Mouse (Mus musculus) right cerebral cortex, postnatal 10 days (tissue): ENCODE measurements around the gene Papss1.

Experiments used
- DNase-seq, 2 experiments: peaks; one replicate each; pipeline ENCODE4 v3.0.0; 2021; ENCODE audit warnings: low spot score in 2 of 2

The Papss1 gene

DNA sequence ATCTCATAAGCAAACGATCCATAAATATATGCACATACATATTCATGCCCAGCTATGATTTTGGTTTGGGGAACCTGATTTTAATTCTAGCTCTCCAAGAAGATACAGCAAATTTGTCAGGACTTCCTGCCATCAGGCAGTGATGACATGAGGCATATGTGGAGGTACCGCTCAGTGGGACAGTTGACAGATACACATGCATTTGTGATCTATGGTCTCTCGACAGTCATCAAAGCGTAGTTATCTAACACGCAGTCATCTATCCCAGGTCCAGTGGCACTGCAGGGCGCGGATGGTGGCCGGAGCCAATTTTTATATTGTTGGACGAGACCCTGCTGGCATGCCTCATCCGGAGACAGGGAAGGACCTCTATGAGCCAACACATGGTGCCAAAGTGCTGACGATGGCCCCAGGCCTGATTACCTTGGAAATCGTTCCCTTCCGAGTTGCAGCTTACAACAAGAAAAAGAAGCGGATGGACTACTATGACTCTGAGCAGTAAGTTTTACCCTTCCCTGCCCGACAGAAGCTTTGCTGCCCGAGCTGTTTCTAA is 66.8 kb downstream of the Papss1 start:
- DNase-seq, result peak; percentile 41 to 45

DNA sequence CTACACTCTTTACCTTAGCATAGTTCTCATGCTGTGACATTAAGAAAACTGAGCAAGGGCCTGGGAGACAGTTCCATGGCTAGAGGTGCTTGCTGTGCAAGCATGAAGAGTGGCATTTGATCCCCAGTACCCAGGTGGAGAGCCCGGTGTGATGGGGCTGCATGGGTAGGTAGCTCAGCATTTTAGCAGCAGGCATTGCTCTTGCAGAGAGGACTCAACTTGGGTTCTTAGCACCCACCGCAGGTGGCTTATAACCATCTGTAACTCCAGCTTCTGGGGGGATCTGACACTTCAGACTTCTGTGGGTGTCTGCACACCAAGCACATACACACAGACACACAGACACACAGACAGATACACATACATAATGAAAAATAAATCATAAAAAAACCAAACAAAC is 69.5 kb downstream of the Papss1 start:
- no peak for DNase-seq

DNA sequence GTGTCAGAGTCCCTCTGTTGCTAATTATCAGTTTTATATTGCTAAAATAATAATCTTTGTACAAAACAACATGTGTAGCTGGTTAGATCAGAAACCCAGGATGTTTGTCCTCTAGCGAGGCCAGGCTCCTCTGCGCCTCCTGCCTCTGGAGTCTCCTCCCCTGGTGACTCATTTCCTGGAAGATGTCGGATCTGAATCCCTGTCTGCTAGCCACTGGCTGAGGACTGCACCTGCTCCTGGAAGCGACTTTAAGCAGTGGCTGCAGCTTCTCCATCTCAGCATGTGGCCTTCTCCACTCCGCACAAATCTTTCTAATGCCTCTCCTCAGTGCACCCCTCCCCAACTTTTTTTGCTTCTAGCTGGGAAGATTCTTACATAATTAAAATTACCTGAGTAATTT is 71.6 kb downstream of the Papss1 start:
- DNase-seq, result no peak

DNA sequence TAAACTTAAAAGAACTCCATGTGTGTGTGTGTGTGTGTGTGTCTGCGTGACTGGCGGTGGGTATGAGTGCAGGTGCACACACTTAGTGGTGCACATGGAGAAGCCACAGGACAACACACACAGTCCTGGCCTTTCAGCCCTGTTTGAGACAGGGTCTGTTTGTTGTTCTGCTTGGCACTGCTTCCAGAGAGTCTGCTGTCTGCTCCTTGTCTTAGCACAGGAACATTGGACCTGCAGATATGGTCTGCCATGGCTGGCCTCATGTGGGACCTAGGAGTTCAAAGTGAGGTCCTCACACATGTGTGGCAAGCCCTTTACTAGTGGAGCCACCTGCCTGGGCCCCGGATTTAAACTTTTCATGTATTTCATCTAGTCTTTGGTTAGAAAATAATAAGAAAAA is 72.4 kb downstream of the Papss1 start:
- no peak for DNase-seq

DNA sequence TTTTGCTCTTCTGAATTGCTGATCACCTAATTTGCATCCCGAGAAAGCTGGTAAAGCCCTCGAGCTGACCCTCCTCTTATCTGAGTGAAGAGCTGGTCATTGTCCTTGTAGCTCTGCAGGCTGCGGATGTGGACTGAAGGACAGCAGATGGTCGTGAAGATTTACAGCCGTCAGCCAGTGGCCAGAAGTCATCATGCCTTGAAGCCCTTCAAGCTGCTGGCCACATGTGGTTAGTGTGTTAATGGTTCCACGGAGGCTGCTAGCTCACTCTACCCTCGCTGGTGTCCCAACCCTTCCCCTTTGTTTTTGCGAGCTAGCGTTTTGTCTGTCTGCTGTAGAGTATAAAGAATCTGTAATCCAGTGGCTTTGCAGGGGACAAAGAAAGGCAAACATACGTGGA is 73.1 kb downstream of the Papss1 start:
- DNase-seq, result no peak

DNA sequence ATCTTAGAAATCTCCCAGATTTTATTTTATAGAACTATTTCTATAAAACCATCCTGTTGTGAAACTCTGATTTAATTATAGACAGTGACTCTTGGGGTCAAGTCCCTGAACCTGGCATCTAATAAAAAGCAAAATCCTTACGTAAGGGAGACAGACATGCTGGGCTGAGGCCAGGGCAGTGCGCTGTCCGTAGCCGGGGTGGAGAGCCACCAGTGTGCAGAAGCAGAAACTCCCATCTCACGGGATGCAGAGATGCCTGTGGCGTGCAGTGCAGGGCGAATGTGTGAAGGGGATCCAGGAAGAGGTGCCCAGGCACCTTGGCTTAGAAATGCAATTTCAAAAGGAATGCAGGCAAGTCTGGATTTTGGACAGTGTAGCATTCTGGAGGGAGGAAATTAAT is 73.6 kb downstream of the Papss1 start:
- DNase-seq, result no peak

DNA sequence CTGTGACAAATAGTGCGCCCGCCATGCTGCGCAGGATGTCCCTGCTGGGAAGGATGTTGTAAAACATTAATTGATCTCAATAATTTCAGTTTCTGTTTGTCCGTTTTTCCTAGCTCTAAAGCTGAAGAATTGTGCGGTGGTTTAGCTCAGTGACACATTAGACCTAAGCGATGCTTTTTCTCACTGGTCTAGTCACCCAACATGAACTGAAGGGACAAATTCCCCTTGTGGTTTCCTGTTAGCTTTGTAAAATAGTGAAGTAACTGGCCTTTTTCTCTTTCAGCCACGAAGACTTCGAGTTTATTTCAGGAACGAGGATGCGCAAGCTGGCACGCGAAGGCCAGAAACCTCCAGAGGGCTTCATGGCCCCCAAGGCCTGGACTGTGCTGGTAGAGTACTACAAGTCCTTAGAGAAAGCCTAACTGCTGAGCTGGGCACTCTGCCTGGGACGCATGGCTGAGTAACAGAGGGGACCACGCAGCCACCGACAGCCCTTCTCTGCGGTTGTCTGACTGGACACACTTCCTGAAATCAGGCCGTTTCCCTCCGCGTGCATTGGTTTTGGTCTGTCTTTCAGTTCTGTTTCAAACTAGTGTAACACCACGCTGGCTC is 78.2 kb downstream of the Papss1 start:
- DNase-seq, result peak; percentile 62 to 63

DNA sequence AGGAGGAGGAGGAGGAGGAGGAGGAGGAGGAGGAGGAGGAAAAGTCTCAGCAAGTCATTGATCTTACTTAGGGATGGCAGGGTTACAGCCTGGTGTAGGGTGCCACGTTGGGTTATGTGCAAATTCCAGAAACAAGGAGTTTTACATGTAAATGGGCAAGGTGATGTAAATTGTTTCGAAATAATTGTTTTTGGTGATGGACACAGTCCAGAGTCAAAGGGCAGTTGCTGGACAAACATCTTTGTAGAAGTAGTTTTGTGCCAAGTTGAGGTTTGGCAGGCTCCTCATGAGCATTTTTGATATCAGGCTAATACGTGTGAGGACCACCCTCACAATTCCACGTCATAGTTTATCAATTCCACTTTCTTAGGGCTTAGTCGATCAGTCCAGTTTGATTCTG is 80.6 kb downstream of the Papss1 start:
- no peak for DNase-seq

DNA sequence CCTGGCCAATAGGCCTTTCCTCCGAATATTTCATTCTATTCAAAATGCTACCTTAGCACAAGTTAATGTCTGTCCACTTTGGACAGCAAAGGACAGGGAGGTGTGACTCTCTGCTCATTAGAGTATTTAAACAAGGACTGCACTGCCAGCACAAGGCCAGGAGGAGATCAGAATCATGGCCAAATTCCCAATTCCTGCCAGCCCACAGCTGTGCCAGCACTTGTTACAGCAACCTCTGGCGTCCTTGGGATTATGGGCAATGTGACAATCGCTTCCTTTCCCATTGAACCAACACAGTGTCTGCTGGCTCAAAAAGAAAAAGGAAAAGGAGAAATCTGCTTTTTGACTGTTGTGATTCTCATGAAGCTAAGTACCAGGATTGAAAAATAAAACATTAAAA is 89.8 kb downstream of the Papss1 start:
- peak; percentile 51 to 52 for DNase-seq

DNA sequence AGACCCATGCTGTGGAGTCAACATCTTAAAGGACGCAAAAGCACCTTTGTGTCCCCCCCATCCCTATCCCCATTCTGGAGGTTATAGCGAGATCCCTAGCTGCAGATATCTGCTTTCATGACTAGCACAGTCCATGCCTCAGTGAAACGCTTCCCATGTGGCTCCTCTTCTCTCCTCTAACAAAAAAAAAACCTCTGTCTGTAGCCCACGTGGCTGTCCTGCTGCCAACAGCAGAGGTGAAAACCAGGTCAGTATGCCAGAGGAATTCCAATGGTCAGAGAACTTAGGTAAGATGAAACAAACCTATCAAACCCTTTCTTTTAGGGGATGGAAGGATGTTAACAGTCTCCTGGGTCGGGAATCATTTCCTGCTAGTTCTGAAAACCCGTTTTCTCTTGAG is 91.5 kb downstream of the Papss1 start:
- no peak for DNase-seq

DNA sequence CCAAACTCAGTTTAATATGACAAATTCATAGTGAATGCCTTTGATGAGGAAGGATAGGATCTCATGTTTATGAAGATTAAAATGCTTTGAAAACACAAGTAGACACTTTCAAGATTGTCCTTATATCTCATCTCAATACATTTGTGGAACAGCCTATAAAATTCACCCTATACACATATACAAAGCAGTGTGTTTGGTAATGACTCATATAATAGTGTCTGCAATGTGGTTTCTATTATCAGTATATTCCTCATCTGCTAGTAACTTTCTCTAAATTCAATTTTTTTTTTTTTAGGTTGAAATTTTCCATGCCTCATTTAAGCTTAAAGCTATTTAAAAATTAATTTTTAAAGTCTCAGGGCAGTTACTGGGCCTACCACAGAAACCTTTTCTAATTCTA is 95.6 kb downstream of the Papss1 start:
- DNase-seq, result no peak

DNA sequence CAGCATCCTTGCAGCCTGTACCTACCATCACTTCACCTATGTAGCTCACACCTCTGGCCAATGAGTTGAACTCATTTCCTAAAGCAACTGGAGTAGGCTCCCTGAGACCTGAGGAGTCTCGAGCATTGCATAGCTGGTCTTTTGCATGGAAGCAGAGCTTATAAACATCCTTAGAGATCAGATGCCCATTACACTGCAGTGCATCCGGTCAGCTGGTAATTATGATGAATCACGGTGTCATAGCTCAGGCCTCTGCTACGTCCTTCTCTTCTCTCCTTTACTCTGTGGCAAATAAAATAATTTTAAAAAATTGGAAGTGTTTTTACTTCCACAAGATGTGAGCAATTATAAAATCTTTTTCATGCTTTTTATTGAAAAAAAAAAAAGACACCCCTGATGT is 96.1 kb downstream of the Papss1 start:
- DNase-seq, result no peak

DNA sequence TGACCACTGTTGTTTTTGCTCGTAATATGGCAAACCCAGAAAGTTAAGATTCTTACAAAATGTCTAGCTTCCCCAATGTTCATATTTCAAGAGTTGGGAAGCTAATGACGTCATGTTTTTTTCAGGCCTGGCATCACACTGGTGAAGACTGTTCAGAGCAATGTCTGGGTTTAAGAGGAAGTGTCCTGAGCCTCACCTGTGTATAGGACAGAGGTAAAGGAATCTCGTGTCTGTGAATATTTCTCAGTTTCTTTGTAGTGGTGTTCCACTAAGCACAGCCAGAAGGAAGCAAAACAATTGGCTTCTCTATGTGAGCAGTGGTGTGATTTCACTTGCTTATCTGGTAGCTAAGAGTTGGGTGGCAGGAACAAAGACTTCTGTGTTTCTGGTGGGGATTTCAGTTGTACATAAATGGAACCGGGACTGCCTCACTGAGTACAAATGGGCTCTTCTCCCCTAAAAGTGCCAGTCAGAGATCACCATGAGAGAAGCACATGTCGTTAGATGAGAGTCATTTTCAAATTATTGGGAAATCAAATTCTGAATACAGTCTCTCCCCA is 98.1 kb downstream of the Papss1 start:
- no peak for DNase-seq

DNA sequence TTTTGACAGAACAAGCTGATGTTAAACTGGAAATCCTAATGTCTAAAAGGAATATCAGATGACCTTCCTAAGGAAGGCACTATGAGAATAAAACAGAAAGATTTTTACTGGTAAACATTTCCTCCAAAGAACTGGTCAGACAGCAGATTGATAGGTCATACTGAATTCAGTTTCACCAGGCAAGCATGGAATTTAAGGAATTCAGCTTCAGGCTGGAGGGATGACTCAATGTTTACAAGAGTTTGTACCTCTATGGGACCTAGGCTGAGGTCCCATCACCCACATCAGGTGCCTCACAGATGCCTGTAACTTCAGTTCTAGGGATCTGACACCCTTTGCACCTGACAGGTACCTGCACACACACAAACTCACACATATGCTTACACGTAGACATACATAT is 105.3 kb downstream of the Papss1 start:
- no peak for DNase-seq

DNA sequence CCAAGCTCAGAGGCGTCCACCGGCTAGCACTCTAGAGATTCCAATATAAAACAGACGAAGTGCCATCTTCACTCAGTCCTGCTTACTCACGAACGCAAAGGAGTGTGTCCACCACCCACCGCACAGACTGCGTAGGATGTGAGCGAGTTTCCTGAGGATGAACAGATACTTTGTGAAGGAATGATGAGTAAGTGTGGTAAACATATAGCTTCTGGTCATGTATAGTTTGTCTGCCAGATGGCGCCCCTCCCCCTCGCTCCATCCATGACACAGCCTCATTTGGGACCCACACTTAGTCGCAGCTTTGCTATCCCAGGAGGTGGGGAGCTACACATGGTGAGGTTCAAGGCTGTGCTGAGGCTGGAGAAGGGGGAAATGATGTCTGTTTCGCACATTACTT is 121.5 kb downstream of the Papss1 start:
- peak; percentile 58 to 70 for DNase-seq

DNA sequence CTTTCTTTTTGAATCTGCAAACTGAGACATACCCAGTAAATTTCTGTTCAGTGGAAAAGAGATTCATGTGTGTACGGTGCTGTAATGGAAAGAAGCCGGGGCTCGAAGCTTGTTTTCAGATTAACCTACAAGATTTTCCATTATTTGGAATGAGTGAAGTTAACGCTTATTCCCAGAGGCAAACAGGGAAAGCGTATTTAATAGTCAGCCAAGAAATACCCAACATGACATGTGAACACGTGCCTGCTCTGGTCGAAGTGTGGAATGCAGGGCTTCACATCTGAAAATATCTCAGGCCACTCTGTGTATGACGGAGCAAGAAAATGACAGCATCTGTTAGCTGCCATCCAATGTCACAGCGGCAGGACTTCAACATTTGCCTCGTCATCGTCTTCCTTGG is 125.4 kb downstream of the Papss1 start:
- no peak for DNase-seq

DNA sequence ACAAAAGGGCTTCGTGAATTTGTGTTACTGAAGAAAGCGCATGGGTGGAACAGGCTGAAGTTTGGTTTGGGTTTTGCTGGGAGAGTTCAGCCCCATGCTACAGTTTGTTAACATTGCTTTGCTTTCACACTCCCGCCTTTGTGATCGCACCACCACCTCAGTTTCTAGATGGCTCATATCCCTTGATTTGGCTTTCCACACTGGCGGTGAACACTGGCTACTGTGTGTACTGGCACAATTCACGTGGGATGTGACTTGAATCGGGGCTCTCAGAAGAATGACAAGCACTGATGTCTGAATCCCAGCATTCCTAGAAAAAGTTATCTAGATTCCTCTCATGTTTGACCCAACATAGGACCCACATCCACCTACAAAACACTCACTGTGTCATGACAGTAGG is 126.0 kb downstream of the Papss1 start:
- peak; percentile 28 to 34 for DNase-seq

DNA sequence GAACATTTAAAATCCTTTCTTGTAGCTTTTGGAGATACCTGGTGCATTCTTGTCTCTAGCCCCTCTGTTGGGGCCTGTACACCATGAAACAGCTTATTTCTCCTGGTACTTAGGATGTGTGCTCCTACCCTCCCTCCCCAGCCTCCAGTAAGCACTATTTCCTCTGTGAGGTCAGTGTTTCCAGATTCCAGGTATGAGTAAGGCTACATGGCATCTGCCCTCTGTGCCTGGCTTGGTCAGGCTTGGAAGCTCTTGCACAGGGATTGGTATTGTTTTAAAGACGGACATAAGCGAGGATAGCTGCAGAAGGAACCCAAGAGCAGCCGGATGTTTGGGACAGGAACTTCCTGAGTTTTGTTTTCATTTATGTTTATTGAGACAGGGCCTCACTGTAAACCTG is 126.6 kb downstream of the Papss1 start:
- no peak for DNase-seq
